Mouse (Mus musculus) cerebellum, adult 8-10 months (tissue): ENCODE results near the gene Cnfn.

ENCODE experiments used
- DNase-seq: peaks from one replicate; pipeline ENCODE4 v3.0.0; 2022

The Cnfn gene

DNA sequence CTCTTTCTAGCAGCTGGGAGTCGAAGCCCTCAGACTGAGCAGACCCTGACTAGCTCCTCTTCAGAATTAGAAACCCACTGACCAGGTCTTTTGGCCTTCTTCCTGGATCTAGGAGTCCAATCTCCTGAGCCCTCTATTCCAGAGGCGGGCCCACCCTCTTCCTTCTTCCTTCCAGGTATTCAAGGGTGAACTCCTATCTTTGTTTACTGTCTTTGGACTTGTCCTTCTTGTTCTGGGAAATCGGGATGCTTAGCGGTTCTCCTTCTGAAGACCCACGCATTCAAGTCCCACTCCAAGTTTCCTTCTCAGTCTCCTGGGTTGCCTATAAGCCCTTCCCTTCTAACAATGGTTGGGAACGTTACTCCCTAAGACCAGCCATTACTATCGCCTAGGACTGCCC, 19.4 kb upstream of the Cnfn start:
- peak; percentile 5 for DNase-seq

DNA sequence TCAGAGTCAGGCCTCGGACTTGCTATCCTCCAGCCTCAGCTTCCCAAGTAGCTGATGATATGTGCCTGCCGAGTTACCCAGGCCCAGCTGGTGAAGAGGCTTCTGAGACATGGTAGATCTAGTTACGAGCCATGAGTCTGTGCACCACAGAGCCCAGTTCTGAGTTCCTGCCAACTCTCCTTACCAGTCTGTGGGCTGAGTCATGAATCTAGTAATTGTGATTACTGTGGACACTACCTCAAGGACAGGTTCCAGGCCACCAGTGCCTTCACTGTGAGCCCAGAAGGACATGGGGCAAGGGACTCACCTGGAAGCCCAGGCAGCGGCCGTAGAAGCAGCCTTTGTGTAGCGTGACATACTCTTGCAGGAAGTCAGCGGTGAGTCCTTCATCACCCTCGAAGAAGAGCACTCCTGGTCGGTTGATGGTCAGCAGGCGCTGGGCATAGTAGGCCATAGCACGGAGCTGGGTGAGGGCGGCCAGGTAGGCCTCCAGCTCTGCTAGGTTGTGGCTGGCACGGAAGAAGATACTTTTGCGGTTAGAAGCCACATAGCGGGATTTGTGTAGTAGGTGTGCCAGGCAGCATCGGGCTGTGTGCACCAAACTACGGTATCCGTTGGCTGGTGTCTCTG, 18.4 kb upstream of the Cnfn start:
- DNase-seq, result peak; percentile 17

DNA sequence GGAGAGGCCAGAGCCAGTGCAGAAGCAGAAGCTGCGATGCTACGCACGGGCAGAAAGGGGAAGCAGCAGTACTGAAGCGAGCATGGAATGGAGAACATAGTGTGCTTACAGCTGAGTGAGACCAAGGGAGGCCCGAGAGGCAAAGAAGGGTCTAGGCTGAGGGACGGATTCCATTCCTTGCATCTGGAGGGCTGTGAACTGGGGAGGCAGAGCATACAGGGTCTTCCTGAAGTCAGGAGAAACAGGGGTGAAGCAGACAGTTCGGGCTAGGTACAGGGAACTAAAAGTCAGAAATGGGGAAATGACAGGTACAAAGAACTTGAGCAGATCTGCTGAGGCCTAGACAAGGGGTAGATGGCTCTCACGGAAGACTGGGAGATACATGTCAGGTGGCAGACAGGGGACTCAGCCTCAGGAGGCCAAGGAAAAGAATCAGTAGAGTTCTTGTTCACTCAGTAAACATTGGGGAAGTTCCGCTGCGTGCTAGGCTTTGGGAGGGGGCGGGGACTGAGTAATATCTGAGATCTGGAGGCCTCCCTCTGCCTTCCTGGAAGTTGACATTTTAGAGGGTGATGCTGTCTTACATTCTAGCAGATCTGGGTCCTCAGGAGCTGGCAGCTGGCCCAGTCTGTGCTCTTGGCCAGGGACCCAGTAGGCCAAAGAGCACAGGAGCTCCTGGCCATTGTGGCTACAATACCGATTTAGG, 16.5 kb upstream of the Cnfn start:
- peak; percentile 75 for DNase-seq

DNA sequence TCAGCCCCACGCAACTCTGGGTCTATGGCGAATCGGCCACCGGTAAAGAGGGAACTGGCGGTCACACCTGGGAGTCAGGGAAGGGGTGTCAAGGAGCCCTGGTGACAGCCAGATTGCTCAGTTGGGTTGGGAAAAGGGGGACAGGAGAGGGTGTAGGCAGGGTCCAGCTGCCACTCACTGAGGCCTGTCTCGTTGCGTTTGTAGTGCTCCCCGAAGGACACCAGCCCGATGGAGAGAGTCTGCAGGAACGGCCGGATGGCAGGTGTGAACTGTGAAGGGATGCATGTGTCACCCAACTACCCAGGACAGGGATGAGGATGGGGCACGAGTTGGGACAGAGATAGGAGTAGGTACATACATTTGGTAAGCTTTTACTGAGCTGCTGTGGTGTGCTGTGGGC, 15.7 kb upstream of the Cnfn start:
- DNase-seq, result no peak

DNA sequence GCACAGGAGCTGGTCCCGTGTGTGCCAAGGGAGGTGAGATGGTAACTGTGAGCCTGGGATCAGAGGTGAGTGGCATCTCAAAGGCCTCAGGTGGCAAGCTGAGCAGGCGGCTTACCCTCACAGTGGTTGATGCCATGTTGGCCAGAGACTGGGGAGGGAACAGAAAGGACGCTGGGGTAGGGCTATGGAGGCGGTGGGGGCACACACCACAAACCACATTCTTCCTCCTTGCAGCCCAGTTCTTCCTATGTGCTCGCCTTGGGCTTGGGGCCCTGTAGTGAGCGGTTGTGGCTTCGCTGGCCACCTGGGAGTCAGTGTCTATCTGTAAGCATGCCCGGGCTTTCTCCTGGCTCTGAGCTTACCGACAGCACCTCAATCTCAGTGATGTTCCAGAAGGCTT, 15.3 kb upstream of the Cnfn start:
- DNase-seq, result no peak

DNA sequence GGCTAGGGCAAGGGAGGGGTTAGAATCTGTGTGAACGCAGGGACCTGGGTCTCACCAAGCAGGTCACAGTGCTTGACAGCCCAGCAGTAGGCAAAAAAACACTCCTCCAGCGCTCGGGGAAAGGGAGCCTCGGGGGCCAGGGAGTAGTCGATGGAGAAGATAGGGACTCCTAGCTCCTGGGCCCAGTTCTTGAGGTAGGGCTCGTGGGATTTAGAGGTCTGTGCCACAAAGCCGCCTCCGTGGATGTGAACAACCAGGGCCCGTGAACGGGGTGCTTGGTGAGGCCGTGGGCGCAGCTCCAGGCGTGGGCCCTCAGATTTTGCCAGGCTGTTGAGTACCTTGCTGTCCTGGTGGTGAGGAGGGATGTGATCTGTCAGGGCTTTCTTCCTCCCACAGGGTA, 14.8 kb upstream of the Cnfn start:
- no peak for DNase-seq

DNA sequence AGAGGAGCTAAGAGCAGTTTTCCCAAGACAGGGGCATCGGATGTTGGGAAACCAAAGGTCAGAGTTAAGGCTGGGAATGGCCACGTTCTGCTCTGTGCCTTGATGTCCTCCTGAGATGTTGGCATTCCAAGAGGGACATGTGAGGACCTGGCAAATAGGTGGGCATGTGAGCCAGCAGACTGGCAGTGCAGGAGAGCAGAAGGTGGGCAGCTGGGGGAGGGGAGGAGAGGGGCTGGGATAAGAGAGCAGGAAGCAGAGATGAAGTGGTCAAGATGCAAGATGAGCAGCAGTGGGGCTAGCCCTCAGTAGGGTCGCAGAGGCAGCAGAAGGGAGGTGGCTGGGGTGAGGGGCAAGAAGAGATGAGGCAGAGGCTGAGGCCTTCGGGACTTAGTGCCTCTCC, 14.4 kb upstream of the Cnfn start:
- DNase-seq, result no peak

DNA sequence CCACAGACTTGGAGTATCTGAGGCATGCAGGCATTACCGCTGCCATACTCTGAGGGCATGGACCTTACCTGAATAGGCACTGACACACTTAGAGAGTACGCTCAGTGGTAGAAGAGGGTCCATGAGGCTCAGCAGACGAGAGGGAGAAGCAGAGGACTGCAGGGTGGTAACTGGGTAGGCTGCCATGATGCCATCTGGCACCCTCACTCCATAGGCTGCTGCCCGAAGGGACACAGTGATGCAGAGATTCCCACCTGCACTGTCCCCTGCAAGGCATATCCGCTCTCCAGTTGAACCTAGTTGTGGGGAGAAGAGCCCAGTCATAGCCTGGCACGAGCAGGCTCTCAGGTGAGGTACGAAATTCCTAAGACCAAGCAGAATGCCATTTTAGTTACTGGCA, 13.9 kb upstream of the Cnfn start:
- no peak for DNase-seq

DNA sequence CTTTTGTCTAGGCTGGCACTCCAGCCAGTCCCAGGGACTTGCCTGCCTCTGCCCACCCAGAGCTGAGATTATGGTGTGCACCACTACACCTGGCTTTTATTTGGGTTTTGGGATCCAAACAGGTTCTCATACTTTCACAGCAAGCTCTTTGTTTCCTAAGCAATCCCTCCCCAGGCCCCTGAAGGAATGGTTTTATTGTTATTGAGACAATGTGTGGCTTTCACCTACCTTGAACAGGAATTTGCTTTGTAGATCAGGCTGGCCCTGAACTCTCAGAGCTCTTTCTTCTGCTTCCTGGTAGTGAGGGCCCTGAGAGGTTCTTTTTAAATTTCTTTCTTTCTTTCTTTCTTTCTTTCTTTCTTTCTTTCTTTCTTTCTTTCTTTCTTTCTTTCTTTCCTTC, 13.0 kb upstream of the Cnfn start:
- DNase-seq, result no peak

DNA sequence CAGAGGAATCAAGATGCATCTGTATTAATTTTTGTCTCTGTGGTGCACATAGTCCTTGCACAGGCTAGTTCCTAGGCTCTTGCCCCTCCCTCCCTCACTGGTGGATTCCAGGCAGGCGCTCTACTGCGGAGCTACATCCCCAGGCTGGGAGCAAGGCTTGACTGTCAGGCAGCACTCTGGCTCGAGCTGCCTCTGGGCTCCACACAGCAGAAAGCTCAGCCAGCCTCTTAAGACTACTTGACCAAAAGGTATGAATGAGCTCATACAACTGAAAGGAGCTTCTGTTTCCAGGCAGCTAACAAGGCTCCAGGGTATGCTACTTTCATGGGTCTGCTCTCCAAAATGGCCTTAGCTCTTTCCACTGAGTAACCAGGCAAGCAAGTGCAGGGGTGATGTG, 11.8 kb upstream of the Cnfn start:
- no peak for DNase-seq

DNA sequence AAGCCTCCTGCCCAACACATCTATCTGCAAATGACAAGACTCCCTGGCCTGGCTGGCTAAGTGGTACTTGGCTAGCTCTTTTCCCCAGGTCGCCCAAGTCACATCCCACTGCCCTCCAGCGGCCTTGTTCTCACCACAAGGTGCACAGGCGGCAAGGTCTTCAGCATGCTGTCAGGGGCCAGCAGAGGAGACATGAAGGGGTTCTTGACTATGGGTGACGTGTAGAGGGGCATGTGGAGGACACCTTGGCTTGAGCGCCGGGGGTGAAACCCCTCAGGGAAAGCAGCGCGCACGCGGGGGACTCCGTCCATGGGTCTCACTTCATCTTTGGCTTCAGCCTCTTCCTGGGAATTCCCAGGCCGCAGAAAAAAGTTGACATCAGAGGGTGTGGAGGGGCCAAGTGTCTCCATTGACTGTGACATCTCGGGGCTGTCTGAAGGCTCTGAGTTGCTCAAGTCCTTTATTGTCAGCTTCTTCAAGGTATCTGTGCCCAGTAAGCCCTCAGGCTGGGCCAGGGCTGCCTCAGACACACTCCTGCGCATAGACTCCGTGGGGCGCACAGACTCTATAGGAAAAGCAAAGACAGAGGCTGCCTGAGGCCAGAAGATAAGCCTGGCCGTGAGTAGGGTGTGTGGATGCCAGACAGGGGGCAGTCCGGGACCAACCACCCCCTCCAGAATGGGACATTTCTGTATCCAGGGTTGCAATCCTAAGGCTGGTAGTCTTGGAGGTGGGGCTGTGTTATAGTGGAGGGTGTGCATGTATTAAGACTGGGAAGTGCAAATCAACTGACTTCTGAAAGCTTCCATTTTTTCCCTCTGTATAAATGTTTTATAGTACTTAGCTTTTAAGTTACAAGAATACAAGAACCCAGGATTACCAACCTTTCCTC, 11.1 kb upstream of the Cnfn start:
- DNase-seq, result no peak

DNA sequence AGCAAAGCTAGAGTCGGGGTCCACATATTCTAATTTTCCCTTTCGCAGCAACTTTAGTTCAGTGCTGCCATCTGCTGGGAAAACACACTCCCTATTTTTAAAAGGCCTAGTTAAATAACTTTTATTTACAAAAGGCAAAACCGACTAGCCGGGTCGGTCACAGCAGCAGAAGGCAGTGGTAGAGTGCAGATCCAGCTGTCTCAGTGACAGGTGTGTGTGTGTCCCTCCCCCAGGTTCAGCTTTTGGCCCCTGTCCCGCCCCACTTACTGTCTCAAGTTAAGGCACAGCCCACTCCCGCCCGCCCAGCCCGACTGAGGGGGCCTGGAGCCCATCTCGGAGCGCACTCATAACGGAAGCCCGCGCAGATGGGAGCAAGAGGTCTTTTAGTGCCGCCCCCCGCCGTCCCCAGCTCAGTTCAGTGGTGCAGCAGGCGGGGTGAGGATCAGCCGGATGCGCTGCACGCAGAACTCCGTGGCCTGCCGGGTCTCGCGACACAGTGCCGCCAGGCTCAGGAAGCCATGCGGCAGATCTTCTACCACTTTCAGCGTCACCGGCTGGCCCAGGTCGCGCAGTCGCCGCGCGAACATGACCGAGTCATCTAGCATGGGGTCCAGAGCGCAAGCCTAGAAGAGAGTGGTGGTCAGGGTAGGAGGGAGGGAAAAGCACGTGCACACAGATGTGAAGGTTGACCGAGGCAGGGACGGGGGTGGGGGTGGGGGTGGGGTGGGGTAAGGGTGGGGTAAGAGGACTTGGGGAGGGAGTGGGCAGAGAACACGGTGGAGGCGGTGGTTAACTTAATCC, 10.2 kb upstream of the Cnfn start:
- no peak for DNase-seq

DNA sequence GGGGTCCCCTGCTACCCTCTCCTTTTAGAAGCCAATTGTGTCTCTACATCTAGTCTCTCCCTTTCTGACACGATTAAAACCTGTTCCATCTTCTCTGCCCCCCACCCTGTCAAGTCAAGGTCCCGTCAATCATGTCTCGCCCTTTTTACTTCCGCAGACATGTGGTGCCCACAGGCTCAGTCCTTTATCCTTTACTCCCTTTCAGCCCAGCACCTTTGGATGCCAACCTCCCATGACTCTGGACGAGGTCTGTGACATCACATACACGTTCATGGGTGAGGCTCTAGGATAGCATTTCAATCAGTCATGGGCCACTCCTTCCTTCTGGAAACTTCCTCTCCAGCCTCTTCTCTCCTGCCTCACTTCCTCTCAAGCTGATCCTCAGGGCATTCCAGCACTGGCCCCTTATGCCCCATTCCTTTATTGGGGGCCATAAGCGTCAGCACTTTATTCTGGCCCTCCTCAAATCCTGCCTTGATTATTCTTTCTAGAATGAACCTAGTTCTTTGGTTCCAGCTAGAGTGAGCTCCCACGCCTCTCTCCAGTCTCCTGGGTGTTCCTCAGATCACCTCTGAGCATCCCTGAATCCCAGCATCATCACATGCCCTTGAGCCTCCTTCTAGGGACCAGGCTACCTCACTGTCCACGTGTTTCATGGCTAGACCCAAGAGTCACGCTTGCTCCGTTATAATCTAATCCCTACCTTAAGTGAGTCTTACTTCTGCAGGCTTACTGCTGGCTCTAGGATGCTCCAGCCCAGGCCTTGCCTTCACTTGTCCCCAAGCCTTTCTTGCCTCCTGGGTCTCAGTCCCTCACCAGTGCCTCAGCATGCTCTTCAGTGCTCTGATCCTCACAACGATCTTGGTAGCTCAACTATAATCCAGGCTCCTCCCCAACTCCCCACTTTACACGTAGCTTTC, 8.9 kb upstream of the Cnfn start:
- no peak for DNase-seq

DNA sequence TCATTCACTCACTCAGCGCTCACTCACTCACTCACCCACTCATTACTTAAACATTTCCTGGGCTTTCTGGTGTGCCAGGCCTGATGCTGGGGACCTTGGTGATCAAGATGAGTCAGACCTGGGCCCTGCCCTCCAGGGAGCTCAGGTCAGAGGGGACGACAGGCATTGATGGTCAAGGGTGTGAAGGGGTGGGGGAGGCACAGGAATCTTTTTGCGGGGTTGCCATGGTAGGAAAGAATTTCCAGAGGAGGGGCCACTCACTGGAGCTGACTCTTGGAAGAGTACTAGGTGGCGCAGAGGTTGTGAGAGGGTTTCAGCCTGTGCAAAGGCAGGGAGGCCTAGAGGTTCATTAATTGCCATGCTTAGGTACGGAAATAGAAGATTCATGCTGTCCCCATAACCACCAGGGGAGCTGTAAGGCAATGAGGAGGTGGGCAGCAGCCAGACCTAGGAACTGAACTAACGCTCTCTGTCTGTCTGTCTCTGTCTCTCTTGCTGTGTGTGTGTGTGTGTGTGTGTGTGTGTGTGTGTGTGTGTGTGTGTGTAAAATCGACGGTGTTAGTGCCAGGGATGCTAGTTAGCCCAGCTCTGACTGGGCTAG, 7.7 kb upstream of the Cnfn start:
- no peak for DNase-seq

DNA sequence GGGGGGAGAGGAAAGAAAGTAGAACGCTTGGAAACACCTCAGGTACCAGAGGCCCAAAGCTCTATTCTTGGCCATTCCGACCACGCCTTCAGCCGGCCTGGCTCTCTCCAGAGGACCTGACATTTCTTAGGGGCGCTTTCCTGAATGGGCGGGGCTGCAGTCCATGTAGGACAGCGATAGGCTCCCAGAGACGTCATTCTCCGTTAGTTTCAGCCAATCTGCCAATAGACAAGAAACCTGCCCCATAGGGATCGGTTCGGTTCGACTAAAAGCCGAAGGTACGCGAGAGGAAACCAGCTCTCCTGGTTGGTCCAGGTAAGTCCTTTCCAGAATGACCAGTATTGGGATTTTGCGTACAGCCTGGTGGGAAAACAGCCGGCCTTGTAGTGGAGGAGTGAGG, 7.0 kb upstream of the Cnfn start:
- peak; percentile 95 for DNase-seq

DNA sequence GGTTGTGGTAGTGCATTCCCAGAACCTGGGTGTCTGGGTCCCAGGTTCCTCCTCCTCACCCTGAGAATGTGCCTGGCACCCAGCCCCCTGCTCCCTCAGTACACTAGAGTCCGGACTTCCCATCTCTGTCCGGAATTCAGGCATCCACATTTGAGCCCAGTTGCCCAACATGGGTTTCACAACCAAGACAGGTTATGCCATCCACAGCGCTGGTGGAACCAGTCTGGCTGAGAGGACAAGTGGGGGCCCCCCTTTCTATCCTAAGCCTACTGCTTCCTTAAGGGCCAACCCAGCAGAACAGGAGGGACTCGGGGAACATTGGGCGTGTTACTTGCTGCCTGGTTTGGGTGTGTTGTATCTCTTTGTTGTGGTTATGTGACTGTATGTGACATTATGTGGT, 2.9 kb upstream of the Cnfn start:
- no peak for DNase-seq

DNA sequence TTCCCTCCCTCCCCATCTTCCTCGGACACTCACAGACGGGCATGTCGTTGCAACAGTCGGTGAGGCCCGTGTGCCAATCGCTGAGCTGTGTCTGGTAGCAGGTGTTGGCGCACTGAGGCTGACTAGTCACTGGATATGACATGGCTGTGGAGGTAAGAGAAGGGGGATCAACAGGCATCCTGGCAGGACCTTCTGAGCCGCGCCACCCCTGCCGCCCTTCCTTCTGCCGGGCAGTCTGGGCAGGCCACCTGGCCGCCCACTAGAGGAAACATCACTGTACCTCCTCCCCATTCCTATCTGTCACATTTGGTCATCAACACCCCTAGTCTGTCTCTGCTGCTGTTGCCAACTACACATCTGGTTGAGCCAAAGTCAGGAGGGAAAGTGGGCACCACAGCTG, 1.2 kb downstream of the Cnfn start:
- peak; percentile 61 for DNase-seq

DNA sequence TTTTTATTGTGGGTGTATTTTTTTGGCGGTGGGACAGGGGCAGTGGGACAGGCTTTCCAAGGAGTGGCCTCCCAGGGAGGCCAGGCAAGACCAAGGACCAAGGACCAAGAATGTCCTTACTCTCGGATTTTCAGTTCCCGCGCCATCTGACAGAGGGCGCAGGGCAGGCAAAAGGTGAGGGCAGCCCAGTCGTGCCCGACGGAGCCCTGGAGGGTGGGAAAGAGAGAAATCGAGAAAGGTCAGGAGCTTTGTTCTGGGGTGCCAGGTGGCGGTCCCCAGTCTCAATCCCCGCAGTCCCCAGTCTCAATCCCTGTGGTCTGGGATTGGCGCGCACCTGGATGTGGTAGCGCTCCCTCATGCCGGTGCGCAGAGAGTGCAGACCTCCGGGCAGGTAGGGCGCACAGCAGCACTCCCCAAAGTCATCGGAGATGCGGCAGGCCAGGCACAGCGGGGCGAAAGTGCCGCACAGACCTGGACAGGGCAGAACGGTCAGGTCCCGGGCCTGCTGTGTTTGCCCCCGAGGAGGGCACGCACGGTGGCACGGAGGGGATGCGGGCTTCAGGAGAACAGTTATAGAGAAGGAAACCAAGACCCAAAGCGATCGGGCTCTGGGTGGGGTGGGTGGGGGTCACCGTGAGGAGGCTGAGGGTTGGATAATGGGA, 1.8 kb downstream of the Cnfn start:
- DNase-seq, result no peak

DNA sequence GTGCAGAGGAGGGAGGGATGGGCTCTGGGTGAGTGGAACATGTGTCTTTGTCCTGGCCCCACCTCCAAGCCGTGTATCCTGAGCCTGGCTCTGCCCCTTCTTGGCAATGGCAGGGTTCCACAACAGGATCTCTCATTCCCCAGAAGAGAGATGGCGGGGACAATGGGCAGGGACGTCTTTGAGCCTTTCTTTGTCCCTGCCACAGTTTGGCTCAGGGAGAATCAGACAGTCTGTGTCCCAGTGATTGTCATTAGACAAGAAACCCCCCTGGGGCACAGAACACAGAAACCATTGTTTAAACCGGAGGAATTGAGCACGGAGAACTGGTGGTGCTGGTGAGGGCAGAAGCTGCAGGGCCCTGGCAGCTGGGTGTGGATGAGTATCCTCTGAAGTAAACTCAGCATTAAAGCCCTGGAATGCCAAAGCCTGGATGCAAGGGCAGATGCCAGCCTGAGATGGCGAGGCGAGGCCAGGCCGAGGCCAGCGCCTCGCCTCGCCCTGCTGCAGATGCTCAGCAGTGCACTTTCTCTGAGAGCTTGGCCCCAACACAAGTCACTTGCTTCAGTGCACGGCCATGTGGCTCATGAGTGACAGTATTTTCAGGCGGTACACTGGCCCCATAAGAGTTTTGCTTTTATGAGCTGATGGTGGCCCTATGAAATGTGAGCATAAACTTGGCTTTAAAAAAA, 3.4 kb downstream of the Cnfn start:
- no peak for DNase-seq

DNA sequence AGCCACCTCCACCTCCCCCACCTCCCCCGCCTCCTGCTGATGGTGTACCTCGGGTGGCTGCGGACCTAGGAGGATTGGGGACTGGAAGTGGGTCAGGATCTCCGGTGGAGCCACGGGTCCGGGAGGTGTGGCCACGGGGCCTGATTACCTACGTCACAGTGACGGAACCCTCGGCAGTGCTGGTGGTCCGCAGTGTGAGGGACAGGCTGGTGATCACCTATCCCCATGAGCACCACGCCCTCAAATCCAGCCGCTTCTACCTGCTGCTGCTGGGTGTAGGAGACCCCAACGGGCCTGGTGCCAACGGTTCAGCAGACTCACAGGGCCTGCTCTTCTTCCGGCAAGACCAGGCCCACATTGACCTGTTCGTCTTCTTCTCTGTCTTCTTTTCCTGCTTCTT, 5.9 kb downstream of the Cnfn start:
- no peak for DNase-seq
